Mouse (Mus musculus) limb, embryonic 14.5 days (tissue): Measurements from ENCODE around the gene Kmt2c. TPM values are rescaled to one million over a fixed set of nuclear protein-coding genes. Genes with fewer than 3 reads are reported as not detected.

ENCODE experiments used
- ATAC-seq: fragments of 200-750 bp; cut with Nextera tagmentation; 2 replicates; pipeline ENCODE4 v1.8.0; 2017; ENCODE audit warnings: low read depth, moderate number of reproducible peaks, moderate TSS enrichment; ENCODE audit not compliant: low FRiP score
- DNase-seq: peaks from one replicate; pipeline ENCODE4 v3.0.0-alpha.2; 2015; ENCODE audit warnings: low spot score
- H3K27ac ChIP-seq: fragments of 300-500 bp; sonication (generic); replicated peaks from 2 replicates; pipeline ENCODE4 v1.5.1; 2014; ENCODE audit warnings: low read depth, mild to moderate bottlenecking, low read length, moderate library complexity, mixed read lengths
- H3K27me3 ChIP-seq: fragments of 300-500 bp; sonication (generic); 2 replicates; pipeline ENCODE4 v1.6.1; 2014; ENCODE audit warnings: low read length, mixed read lengths; ENCODE audit not compliant: control insufficient read depth, insufficient read depth
- H3K36me3 ChIP-seq: fragments of 300-500 bp; sonication (generic); 2 replicates; pipeline ENCODE4 v1.6.1; 2014; ENCODE audit warnings: mild to moderate bottlenecking, low read length, moderate library complexity, mixed read lengths; ENCODE audit not compliant: control insufficient read depth, insufficient read depth
- H3K4me1 ChIP-seq: fragments of 300-500 bp; sonication (generic); 2 replicates; pipeline ENCODE4 v1.6.1; 2014; ENCODE audit warnings: antibody characterized with exemption, low read length, mixed read lengths; ENCODE audit not compliant: control insufficient read depth, insufficient read depth
- H3K4me2 ChIP-seq: fragments of 300-500 bp; sonication (generic); replicated peaks from 2 replicates; pipeline ENCODE4 v1.6.1; 2014; ENCODE audit warnings: low read depth, mild to moderate bottlenecking, low read length, moderate library complexity; ENCODE audit not compliant: severe bottlenecking
- H3K4me3 ChIP-seq: fragments of 300-500 bp; sonication (generic); replicated peaks from 2 replicates; pipeline ENCODE4 v1.5.1; 2014; ENCODE audit warnings: low read length
- H3K9ac ChIP-seq: fragments of 300-500 bp; sonication (generic); 2 replicates; pipeline ENCODE4 v1.6.1; 2014; ENCODE audit warnings: mild to moderate bottlenecking, low read depth, low read length, moderate library complexity; ENCODE audit not compliant: severe bottlenecking
- H3K9me3 ChIP-seq: fragments of 300-500 bp; sonication (generic); 2 replicates; pipeline ENCODE4 v1.6.1; 2016; ENCODE audit warnings: low read length; ENCODE audit not compliant: control insufficient read depth
- POLR2A ChIP-seq: fragments of 200-500 bp; IDR thresholded peaks from 2 replicates; pipeline ENCODE4 v1.8.0; 2012; ENCODE audit warnings: inconsistent platforms, mild to moderate bottlenecking, moderate library complexity, borderline replicate concordance; ENCODE audit not compliant: insufficient read depth, insufficient read length; ENCODE audit errors: extremely low read depth
- WGBS: fragments of 180-500 bp; shearing (Covaris S2); extraction: QIAGEN DNeasy Blood & Tissue Kit; methylation state at CpG from one replicate; pipeline ENCODE4 v1.1.7; 2014; 5-methylcytosine and 5-hydroxymethylcytosine counted together
- polyA plus RNA-seq, 2 experiments: library from polyadenylated mRNA; depleted of rRNA in 1 of 2; stranded (reverse) in 1 of 2; unstranded in 1 of 2; fragments of >200 nt; fragmentation: Nextera tagmentation in 1 of 2; extraction: Ambion mirVana in 1 of 2; gene quantifications; 2 replicates each; pipeline versions ENCODE4 v1.2.1 to v1.2.3; 2012 to 2014

Gene Kmt2c
- polyA plus RNA-seq, 2 experiments = 19.8 to 26.5 TPM

- peaks cover 72% of the 10 kb centered on the region for H3K36me3 ChIP-seq
- no peak overlapping the region for H3K4me3 ChIP-seq
- H3K27me3 ChIP-seq = no peaks in the 10 kb centered on the region
- no peak overlapping the region for H3K27ac ChIP-seq
- TF ChIP-seq POLR2A = no peak
- no peak overlapping the region for H3K9ac ChIP-seq
- no peaks in the 10 kb centered on the region for H3K4me1 ChIP-seq
- ATAC-seq (no peak), DNase-seq (no peak)
- H3K4me2 ChIP-seq = no peak overlapping the region
- 94% methylated on average over 4 of the region's 4 CpGs for WGBS
- H3K9me3 ChIP-seq = no peaks in the 10 kb centered on the region
Observed at GRCm38 (mm10) chr5:25268258-25268888, 230.2 kb downstream of the Kmt2c start.

- H3K4me3 ChIP-seq = no peak overlapping the region
- no peak for ATAC-seq
- DNase-seq = no peak
- no peak for TF ChIP-seq POLR2A
- H3K4me2 ChIP-seq = no peak overlapping the region
- H3K9me3 ChIP-seq = no peaks in the 10 kb centered on the region
- H3K36me3 ChIP-seq = peaks cover 89% of the 10 kb centered on the region
- no peaks in the 10 kb centered on the region for H3K27me3 ChIP-seq
- WGBS = 75% methylated on average over 7 of the region's 7 CpGs
- no peaks in the 10 kb centered on the region for H3K4me1 ChIP-seq
- H3K27ac ChIP-seq = no peak overlapping the region
- no peak overlapping the region for H3K9ac ChIP-seq
Observed at GRCm38 (mm10) chr5:25262266-25262665, 236.3 kb downstream of the Kmt2c start.

GRCm38 (mm10) chr5:25261452-25261851 lies 237.1 kb downstream of the Kmt2c start:
- 70% methylated on average over 6 of the region's 6 CpGs for WGBS
- no peak for TF ChIP-seq POLR2A
- H3K4me3 ChIP-seq = no peak overlapping the region
- no peak overlapping the region for H3K9ac ChIP-seq
- H3K9me3 ChIP-seq = no peaks in the 10 kb centered on the region
- H3K27me3 ChIP-seq = no peaks in the 10 kb centered on the region
- H3K36me3 ChIP-seq = peaks cover 86% of the 10 kb centered on the region
- DNase-seq (no peak), ATAC-seq (no peak)
- no peak overlapping the region for H3K4me2 ChIP-seq
- H3K27ac ChIP-seq = no peak overlapping the region
- no peaks in the 10 kb centered on the region for H3K4me1 ChIP-seq

- Histone ChIP-seq H3K36me3 (peaks cover 83% of the 10 kb centered on the region), H3K9me3 (no peaks in the 10 kb centered on the region), H3K4me2 (no peak overlapping the region), H3K4me1 (no peaks in the 10 kb centered on the region), H3K27ac (no peak overlapping the region), H3K9ac (no peak overlapping the region), H3K27me3 (no peaks in the 10 kb centered on the region), H3K4me3 (no peak overlapping the region)
- DNase-seq = no peak
- no peak for TF ChIP-seq POLR2A
- WGBS = 88% methylated on average over 2 of the region's 2 CpGs
- ATAC-seq = no peak
Observed at GRCm38 (mm10) chr5:25256686-25257085, 241.9 kb downstream of the Kmt2c start.

- no peaks in the 10 kb centered on the region for H3K9me3 ChIP-seq
- no peak for ATAC-seq
- H3K36me3 ChIP-seq = peaks cover 86% of the 10 kb centered on the region
Observed at GRCm38 (mm10) chr5:25254491-25254890, 244.1 kb downstream of the Kmt2c start.

More at GRCm38 (mm10) chr5:25254491-25254890, 244.1 kb downstream of the Kmt2c start:
- Histone ChIP-seq H3K27ac (no peak overlapping the region), H3K27me3 (no peaks in the 10 kb centered on the region), H3K4me2 (no peak overlapping the region), H3K4me3 (no peak overlapping the region), H3K9ac (no peak overlapping the region), H3K4me1 (no peaks in the 10 kb centered on the region)
- no peak for DNase-seq
- TF ChIP-seq POLR2A = no peak
- WGBS = 89% methylated on average over 4 of the region's 4 CpGs
